Mouse (Mus musculus) kidney, embryonic 14.5 days (tissue): ENCODE results near the gene Spock1. TPM values are rescaled to one million over a fixed set of nuclear protein-coding genes. Genes with fewer than 3 reads are reported as not detected.
"Not testable (repeated sequence)": the region's sequence is repeated elsewhere in the genome, so short reads cannot be mapped to it uniquely, and the experiment has no call there.

ENCODE experiments used
- ATAC-seq: fragments of 200-750 bp; cut with Nextera tagmentation; 2 replicates; pipeline ENCODE4 v1.8.0; 2017; ENCODE audit warnings: moderate number of reproducible peaks, mild to moderate bottlenecking, moderate TSS enrichment, moderate library complexity; ENCODE audit not compliant: low FRiP score, low TSS enrichment
- H3K27ac ChIP-seq: fragments of 300-500 bp; sonication (generic); 2 replicates; pipeline ENCODE4 v1.5.1; 2014; ENCODE audit warnings: low read depth, mild to moderate bottlenecking, low read length, moderate library complexity, mixed read lengths
- H3K27me3 ChIP-seq: fragments of 300-500 bp; sonication (generic); 2 replicates; pipeline ENCODE4 v1.6.1; 2014; ENCODE audit warnings: mild to moderate bottlenecking, low read length; ENCODE audit not compliant: control insufficient read depth, insufficient read depth
- H3K36me3 ChIP-seq: fragments of 300-500 bp; sonication (generic); 2 replicates; pipeline ENCODE4 v1.6.1; 2014; ENCODE audit warnings: low read length, mixed read lengths; ENCODE audit not compliant: control insufficient read depth, insufficient read depth
- H3K4me1 ChIP-seq: fragments of 300-500 bp; sonication (generic); 2 replicates; pipeline ENCODE4 v1.6.1; 2014; ENCODE audit warnings: low read length, mixed read lengths; ENCODE audit not compliant: control insufficient read depth, insufficient read depth
- H3K4me2 ChIP-seq: fragments of 300-500 bp; sonication (generic); replicated peaks from 2 replicates; pipeline ENCODE4 v1.6.1; 2014; ENCODE audit warnings: low read depth, mild to moderate bottlenecking, low read length
- H3K4me3 ChIP-seq: fragments of 300-500 bp; sonication (generic); 2 replicates; pipeline ENCODE4 v1.5.1; 2014; ENCODE audit warnings: mild to moderate bottlenecking, low read length
- H3K9ac ChIP-seq: fragments of 300-500 bp; sonication (generic); 2 replicates; pipeline ENCODE4 v1.6.1; 2014; ENCODE audit warnings: low read depth, mild to moderate bottlenecking, low read length, moderate library complexity
- H3K9me3 ChIP-seq: fragments of 300-500 bp; sonication (generic); 2 replicates; pipeline ENCODE4 v1.6.1; 2016; ENCODE audit warnings: low read length; ENCODE audit not compliant: control insufficient read depth
- WGBS: fragments of 180-500 bp; shearing (Covaris S2); extraction: QIAGEN DNeasy Blood & Tissue Kit; methylation state at CpG from one replicate; pipeline ENCODE4 v1.1.7; 2014; 5-methylcytosine and 5-hydroxymethylcytosine counted together
- polyA plus RNA-seq: library from polyadenylated mRNA; unstranded; fragments of >200 nt; fragmentation: Nextera tagmentation; extraction: Ambion mirVana; gene quantifications from 2 replicates; pipeline ENCODE4 v1.2.1, GENCODE M21; 2014

Gene Spock1
- polyA plus RNA-seq, 1 experiment from 2014 or later: 0.50 TPM

DNA sequence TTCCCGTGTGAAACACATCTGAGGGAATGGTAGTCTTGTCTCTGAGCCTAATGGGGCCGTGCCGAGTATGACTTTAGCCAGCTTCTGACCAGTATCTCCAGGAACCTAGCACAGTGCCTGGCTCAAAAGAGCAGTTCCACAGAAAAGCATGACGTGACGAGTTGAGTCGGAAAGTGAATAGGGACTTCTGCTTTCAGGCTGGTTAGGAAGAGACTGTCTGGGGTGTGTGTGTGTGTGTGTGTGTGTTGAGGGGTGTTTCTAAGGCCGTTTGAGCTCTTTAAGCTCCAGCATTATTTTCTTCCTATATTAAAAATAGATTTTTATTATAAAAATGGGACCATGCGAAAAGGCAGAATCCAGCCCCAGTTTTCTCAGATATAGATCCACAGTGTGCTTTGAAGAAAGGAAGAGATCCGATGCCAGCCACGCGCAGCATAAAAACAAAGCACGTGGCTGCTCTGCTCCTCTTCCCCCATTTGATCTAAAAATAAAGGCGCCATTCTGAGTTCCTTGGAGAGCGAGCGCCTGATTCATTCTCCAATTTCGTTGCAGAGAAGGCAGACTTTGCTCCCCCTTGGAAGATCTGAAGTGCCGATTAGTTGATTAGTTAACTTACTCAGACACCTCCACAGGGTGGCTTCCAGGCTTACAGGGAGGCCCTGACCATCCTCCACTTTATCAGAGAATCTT, 288.9 kb downstream of the Spock1 start:
- Histone ChIP-seq H3K4me1 (no peaks in the 10 kb centered on the region), H3K27me3 (no peaks in the 10 kb centered on the region), H3K9me3 (peaks cover 5% of the 10 kb centered on the region; the same call in 1 of the 2 replicates), H3K36me3 (no peaks in the 10 kb centered on the region), H3K4me2 (no peak overlapping the region), H3K4me3 (no peak overlapping the region), H3K9ac (no peak overlapping the region), H3K27ac (no peak overlapping the region)
- no peak for ATAC-seq
- 81% methylated on average over 17 of the region's 17 CpGs for WGBS

DNA sequence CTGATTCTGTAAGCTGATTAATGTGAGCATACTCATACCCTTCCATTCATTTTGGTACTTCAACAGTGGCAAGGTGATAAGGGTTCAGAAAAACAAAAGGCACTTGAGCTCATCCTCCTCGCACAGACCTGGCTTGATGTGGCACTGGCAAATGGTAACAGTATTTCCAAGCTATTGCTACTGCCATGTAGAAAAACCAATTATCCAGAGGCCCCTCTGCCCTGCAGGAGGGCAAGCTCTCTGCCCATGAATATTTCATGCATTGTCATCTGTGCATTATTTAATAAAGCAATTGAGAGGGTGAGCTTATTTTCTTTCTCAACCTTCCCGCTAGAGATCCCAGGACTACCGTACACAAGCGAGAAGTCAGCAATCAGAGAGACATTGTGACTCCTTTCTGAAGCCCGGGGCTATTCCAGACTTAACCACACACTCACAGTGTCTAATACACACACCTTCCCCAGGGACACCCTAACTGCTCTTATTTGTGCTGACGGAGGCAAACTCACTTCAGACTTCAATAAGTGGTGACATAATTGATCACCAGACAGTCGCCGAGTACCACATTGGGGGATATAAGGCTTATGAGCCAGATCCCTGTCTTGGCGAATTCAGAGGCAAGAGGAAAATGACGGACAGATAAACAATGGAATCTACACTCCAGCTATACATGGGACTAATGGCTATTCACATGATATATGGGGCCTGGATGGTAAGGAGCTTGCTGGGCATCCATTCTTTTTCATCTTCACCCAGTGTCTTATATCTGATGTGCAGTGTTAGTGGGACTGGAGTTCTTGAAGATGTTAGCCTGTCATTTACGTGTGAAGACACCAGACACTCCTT, 296.6 kb downstream of the Spock1 start:
- ATAC-seq: no peak
- H3K27ac ChIP-seq: no peak overlapping the region
- no peaks in the 10 kb centered on the region for H3K27me3 ChIP-seq
- H3K4me3 ChIP-seq: no peak overlapping the region
- no peaks in the 10 kb centered on the region for H3K4me1 ChIP-seq
- 82% methylated on average over 11 of the region's 11 CpGs for WGBS
- H3K36me3 ChIP-seq: no peaks in the 10 kb centered on the region
- no peak overlapping the region for H3K9ac ChIP-seq
- H3K4me2 ChIP-seq: no peak overlapping the region
- peaks cover 7% of the 10 kb centered on the region; the same call in 1 of the 2 replicates for H3K9me3 ChIP-seq

DNA sequence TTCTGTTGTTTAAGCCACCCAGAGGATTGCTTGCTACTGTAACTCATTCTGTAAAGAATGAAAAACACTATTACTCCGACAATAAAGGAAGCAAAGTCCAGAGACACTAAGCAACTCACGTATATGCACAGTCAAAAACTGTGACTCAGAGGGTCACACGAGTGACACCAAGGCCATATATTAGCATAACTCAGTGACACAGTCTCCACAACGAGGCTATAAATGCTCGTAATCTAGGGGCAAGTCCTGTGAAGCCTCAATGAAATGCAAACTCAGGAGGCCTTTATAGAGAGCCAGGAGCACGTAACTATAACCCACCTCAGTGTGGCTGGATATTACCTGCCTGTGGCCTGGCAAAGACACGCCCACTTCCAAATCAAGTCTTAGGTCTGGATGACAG, 298.2 kb downstream of the Spock1 start:
- no peak overlapping the region for H3K9ac ChIP-seq
- no peak for ATAC-seq
- H3K4me1 ChIP-seq: no peaks in the 10 kb centered on the region
- H3K27me3 ChIP-seq: no peaks in the 10 kb centered on the region
- 46% methylated on average over 7 of the region's 7 CpGs for WGBS
- H3K36me3 ChIP-seq: no peaks in the 10 kb centered on the region
- no peak overlapping the region for H3K4me3 ChIP-seq
- peaks cover 7% of the 10 kb centered on the region; the same call in 1 of the 2 replicates for H3K9me3 ChIP-seq
- no peak overlapping the region for H3K27ac ChIP-seq
- no peak overlapping the region for H3K4me2 ChIP-seq

DNA sequence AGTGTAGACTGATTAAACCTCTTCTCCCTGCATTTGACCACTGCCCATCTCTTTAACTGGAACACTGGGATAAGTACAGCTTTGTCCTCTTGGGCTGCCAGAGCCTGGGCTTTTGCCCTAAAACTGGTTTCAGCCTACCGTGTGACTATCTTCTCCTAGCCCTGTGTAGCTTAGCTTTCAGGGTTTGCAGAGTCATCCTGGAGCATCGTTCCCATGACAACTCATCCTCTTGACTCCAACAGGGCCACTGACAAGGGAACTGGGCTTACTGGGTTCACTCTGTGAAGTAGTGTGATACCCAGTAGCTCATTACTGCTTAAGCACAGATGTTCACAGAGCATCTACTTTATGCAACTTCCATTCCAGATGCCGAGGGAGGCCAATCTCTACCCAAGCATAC, 303.7 kb downstream of the Spock1 start:
- H3K27ac ChIP-seq: no peak overlapping the region
- ATAC-seq: no peak

DNA sequence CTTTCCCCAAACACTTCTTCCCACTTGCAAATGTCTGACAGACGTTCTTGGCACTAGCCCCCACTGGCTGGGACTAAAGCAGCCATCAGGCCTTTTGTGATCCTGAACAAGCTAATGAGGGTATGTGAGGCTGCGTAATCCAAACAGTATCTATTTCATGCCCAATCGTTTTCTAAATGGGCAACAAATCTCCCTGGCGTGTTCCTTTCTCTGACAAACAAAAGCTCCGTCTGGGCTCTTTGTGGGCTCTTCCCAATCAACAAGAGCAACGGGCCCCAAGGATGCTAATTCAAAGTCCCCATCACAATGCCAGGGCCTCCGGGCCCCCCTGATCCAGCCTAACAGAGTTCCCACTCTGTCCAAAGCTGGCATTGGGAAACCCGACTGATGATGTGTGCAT, 304.9 kb downstream of the Spock1 start:
- Histone ChIP-seq H3K9me3 (no peaks in the 10 kb centered on the region), H3K36me3 (no peaks in the 10 kb centered on the region), H3K4me3 (no peak overlapping the region), H3K27me3 (no peaks in the 10 kb centered on the region), H3K9ac (no peak overlapping the region), H3K4me1 (no peaks in the 10 kb centered on the region), H3K27ac (no peak overlapping the region), H3K4me2 (no peak overlapping the region)
- no peak for ATAC-seq
- WGBS: 48% methylated on average over 8 of the region's 8 CpGs

More for the DNA sequence above, 303.7 kb downstream of the Spock1 start:
- H3K4me2 ChIP-seq: no peak overlapping the region
- H3K27me3 ChIP-seq: no peaks in the 10 kb centered on the region
- H3K36me3 ChIP-seq: no peaks in the 10 kb centered on the region
- 92% methylated on average over 3 of the region's 3 CpGs for WGBS
- H3K9me3 ChIP-seq: peaks cover 7% of the 10 kb centered on the region; the same call in 1 of the 2 replicates
- no peak overlapping the region for H3K9ac ChIP-seq
- H3K4me3 ChIP-seq: no peak overlapping the region
- no peaks in the 10 kb centered on the region for H3K4me1 ChIP-seq

DNA sequence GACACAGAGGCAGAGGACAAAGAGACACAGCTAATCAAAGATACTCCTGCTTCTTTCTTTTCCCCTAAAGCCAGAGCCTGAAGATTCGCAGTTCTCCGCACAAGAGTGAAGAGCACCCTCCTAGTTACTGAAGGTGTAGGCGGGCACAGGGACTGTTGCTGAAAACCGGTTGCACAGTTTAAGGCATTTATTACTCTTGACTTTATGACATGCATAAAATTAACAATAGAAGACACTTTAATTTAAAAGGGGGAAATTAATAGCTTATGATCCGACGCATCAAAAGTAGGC, 312.4 kb downstream of the Spock1 start:
- H3K27ac ChIP-seq: no peak overlapping the region
- H3K9me3 ChIP-seq: no peaks in the 10 kb centered on the region
- ATAC-seq: no peak
- H3K4me3 ChIP-seq: no peak overlapping the region
- no peak overlapping the region for H3K4me2 ChIP-seq
- WGBS: 82% methylated on average over 6 of the region's 6 CpGs
- no peaks in the 10 kb centered on the region for H3K27me3 ChIP-seq
- no peak overlapping the region for H3K9ac ChIP-seq
- 0 out of 2 replicates have a peak, but pooled peaks cover 3% of the 10 kb centered on the region for H3K4me1 ChIP-seq
- H3K36me3 ChIP-seq: no peaks in the 10 kb centered on the region

DNA sequence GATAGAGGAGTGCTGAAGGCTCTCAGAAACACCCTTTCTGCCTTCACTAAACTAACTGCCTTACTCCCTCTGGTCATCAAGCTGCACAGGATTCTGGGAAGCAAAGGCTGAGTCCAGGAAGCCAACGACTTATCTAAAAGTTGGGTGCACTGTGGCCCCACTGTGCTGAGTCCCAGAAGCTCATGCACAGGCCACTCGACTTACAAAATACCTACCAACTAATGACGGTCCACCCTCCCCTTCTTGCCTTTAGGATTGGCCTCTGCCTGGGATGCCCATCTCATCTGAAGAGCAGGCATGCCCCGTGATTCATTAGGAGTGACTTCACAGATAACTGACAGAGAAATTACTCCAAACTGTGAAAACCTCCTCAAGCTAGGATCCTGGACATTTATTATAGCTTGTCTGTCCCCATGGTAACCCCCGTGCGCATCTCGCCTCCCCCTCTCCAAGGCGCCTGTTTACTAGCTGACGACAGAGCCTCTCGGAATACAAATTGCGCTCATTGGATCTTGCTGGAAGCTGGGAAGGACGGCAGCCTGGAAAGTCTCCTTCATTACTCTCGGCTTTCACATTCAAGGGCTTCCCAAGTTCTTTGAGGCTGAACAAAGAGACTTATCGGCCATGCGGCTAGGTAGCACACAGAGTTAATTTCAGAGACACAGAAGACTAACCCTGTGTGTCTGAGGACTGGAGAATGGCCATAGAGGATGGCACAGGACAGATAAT, 312.9 kb downstream of the Spock1 start:
- Histone ChIP-seq H3K9me3 (no peaks in the 10 kb centered on the region), H3K36me3 (no peaks in the 10 kb centered on the region), H3K4me1 (0 out of 2 replicates have a peak, but pooled peaks cover 3% of the 10 kb centered on the region), H3K4me3 (no peak overlapping the region), H3K27ac (no peak overlapping the region), H3K9ac (no peak overlapping the region), H3K4me2 (peak overlapping the region; percentile 12; the same call in 1 of the 2 replicates), H3K27me3 (no peaks in the 10 kb centered on the region)
- no peak for ATAC-seq
- WGBS: 33% methylated on average over 15 of the region's 15 CpGs

DNA sequence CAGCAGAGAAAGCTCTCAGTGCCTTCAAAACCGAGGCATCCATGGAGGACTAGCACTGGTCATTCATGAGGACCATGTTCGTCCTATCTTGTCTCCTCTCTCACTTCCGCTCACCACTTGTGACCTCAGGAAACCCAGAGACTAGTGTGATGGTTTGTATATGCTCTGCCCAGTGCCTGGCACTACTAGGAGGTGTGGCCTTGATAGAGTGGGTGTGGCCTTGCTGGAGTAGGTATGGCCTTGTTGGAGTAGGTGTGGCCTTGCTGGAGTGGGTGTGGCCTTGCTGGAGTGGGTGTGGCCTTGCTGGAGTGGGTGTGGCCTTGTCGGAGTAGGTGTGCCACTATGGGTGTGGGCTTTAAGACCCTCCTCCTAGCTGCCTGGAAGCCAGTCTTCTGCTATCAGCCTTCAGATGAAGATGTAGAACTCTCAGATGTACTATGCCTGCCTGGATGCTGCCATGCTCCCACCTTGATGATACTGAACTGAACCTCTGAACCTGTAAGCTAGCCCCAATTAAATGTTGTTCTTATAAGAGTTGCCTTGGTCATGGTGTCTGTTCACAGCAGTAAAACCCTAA, 318.7 kb downstream of the Spock1 start:
- not testable (repeated sequence) for H3K4me1 ChIP-seq, H3K4me3 ChIP-seq, H3K9me3 ChIP-seq, H3K9ac ChIP-seq, H3K4me2 ChIP-seq, ATAC-seq, H3K27me3 ChIP-seq, H3K36me3 ChIP-seq, H3K27ac ChIP-seq
- 97% methylated on average over 4 of the region's 4 CpGs for WGBS
